Mouse (Mus musculus) neural tube, embryonic 14.5 days (tissue): ENCODE data around the gene Naga. TPM values are rescaled to one million over a fixed set of nuclear protein-coding genes. Genes with fewer than 3 reads are reported as not detected.

Experiments used
- ATAC-seq: fragments of 200-750 bp; cut with Nextera tagmentation; 2 replicates; pipeline ENCODE4 v1.8.0; 2017; ENCODE audit warnings: low read depth, mild to moderate bottlenecking, moderate TSS enrichment, moderate library complexity
- H3K27ac ChIP-seq: fragments of 300-500 bp; sonication (generic); 2 replicates; pipeline ENCODE4 v1.5.1; 2014; ENCODE audit warnings: low read depth, mild to moderate bottlenecking, control low read depth, low read length, moderate library complexity, mixed read lengths
- H3K27me3 ChIP-seq: fragments of 300-500 bp; sonication (generic); 2 replicates; pipeline ENCODE4 v1.6.1; 2014; ENCODE audit warnings: low read length; ENCODE audit not compliant: control insufficient read depth, insufficient read depth
- H3K36me3 ChIP-seq: fragments of 300-500 bp; sonication (generic); 2 replicates; pipeline ENCODE4 v1.6.1; 2014; ENCODE audit warnings: low read length, mixed read lengths; ENCODE audit not compliant: control insufficient read depth, insufficient read depth
- H3K4me1 ChIP-seq: fragments of 300-500 bp; sonication (generic); 2 replicates; pipeline ENCODE4 v1.6.1; 2014; ENCODE audit warnings: low read length; ENCODE audit not compliant: control insufficient read depth, insufficient read depth
- H3K4me2 ChIP-seq: fragments of 300-500 bp; sonication (generic); 2 replicates; pipeline ENCODE4 v1.6.1; 2014; ENCODE audit warnings: mild to moderate bottlenecking, low read depth, low read length, control low read depth
- H3K4me3 ChIP-seq: fragments of 300-500 bp; sonication (generic); 2 replicates; pipeline ENCODE4 v1.5.1; 2014; ENCODE audit warnings: low read depth, low read length, control low read depth, mixed read lengths
- H3K9ac ChIP-seq: fragments of 300-500 bp; sonication (generic); replicated peaks from 2 replicates; pipeline ENCODE4 v1.6.1; 2014; ENCODE audit warnings: low read depth, mild to moderate bottlenecking, control low read depth, low read length, mixed read lengths
- H3K9me3 ChIP-seq: fragments of 300-500 bp; sonication (generic); 2 replicates; pipeline ENCODE4 v1.6.1; 2016; ENCODE audit warnings: low read length; ENCODE audit not compliant: control insufficient read depth
- WGBS: fragments of 180-500 bp; shearing (Covaris S2); extraction: QIAGEN DNeasy Blood & Tissue Kit; methylation state at CpG from one replicate; pipeline ENCODE4 v1.1.7; 2014; 5-methylcytosine and 5-hydroxymethylcytosine counted together
- polyA plus RNA-seq: library from polyadenylated mRNA; unstranded; fragments of >200 nt; fragmentation: Nextera tagmentation; extraction: Ambion mirVana; gene quantifications from 2 replicates; pipeline ENCODE4 v1.2.1, GENCODE M21; 2014

The Naga gene
- polyA plus RNA-seq, result 27.1 and 34.9 TPM in 2 replicates

- peak within 1 kb of the TSS; percentile 51 for H3K9ac ChIP-seq
- H3K36me3 ChIP-seq, result 0 out of 2 replicates have a peak, but pooled peaks cover 15% of the 10 kb centered on the region
- peaks cover 8% of the 10 kb centered on the region for H3K27me3 ChIP-seq
- peak within 1 kb of the TSS; percentile 57 for H3K4me2 ChIP-seq
- H3K9me3 ChIP-seq, result no peaks in the 10 kb centered on the region
- peak within 1 kb of the TSS; percentile 45 for H3K4me3 ChIP-seq
- no peak within 1 kb of the TSS for H3K27ac ChIP-seq
- H3K4me1 ChIP-seq, result peaks cover 18% of the 10 kb centered on the region; the same call in 1 of the 2 replicates
- peak; percentile 91 for ATAC-seq
- 0% methylated on average over 39 of the region's 41 CpGs for WGBS
These were observed at the start of gene Naga, which contains the start of the genes Pheta2 and Smdt1 for GRCm38 (mm10) chr15:82338593-82339112. Naga (minus strand) TSS chr15:82338925. Pheta2 (plus strand) TSS chr15:82338942. Smdt1 (plus strand) TSS chr15:82338959.

DNA sequence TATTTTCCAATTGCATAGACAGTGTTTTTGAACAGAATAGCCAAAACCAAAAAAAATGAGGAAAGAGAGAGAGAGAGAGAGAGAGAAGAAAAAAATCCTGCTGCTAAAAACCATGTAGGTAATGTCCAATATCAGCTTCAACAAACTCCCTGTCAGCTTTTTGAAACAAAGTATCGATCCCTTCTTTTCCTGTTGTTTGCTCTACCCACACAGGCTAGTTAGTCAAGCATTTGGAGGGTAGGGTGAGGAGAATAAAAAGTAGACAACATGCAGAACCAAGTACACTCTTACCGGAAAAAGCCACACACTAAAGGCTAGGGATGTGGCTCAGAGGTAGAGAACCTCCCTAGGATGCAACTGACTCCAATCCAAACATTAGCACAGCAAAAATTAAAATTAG lies 47.0 kb upstream of the Naga start:
- Histone ChIP-seq H3K9ac (no peak overlapping the region), H3K4me3 (no peak overlapping the region), H3K9me3 (no peaks in the 10 kb centered on the region), H3K27ac (no peak overlapping the region), H3K4me1 (no peaks in the 10 kb centered on the region), H3K27me3 (no peaks in the 10 kb centered on the region), H3K4me2 (no peak overlapping the region), H3K36me3 (no peaks in the 10 kb centered on the region)
- 92% methylated on average over 2 of the region's 2 CpGs for WGBS
- no peak for ATAC-seq

DNA sequence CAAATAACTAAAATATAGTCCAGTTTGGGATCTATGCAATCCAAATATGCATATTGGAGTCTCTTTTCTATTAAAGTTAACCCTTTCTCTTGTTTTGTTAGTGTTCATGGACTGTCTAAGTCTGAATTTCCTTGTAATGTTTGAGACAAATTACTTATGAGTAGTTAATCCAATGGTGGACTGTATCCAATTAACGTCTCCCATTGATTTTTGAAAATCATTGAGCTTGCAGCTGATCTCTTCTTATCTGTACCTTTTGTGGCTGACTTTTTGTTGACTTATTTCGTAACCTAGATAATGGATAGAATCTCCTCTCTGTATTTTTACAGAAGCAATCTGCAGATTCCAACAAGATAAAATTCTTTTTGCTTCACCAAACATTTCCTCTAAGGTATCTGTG lies 43.7 kb upstream of the Naga start:
- ATAC-seq, result no peak
- H3K9ac ChIP-seq, result no peak overlapping the region
- no peaks in the 10 kb centered on the region for H3K36me3 ChIP-seq
- 95% methylated on average over 2 of the region's 2 CpGs for WGBS
- no peak overlapping the region for H3K4me3 ChIP-seq
- H3K27ac ChIP-seq, result no peak overlapping the region
- H3K4me2 ChIP-seq, result no peak overlapping the region
- no peaks in the 10 kb centered on the region for H3K9me3 ChIP-seq
- no peaks in the 10 kb centered on the region for H3K27me3 ChIP-seq
- H3K4me1 ChIP-seq, result no peaks in the 10 kb centered on the region

GRCm38 (mm10) chr15:82380714-82381062 lies 42.0 kb upstream of the Naga start:
- ATAC-seq, result no peak
- Histone ChIP-seq H3K9me3 (no peaks in the 10 kb centered on the region), H3K36me3 (no peaks in the 10 kb centered on the region), H3K27me3 (no peaks in the 10 kb centered on the region), H3K9ac (no peak overlapping the region), H3K4me2 (peak overlapping the region; percentile 52), H3K4me3 (peak overlapping the region; percentile 22; the same call in 1 of the 2 replicates), H3K4me1 (no peaks in the 10 kb centered on the region), H3K27ac (no peak overlapping the region)
- 32% methylated on average over 7 of the region's 7 CpGs for WGBS

DNA sequence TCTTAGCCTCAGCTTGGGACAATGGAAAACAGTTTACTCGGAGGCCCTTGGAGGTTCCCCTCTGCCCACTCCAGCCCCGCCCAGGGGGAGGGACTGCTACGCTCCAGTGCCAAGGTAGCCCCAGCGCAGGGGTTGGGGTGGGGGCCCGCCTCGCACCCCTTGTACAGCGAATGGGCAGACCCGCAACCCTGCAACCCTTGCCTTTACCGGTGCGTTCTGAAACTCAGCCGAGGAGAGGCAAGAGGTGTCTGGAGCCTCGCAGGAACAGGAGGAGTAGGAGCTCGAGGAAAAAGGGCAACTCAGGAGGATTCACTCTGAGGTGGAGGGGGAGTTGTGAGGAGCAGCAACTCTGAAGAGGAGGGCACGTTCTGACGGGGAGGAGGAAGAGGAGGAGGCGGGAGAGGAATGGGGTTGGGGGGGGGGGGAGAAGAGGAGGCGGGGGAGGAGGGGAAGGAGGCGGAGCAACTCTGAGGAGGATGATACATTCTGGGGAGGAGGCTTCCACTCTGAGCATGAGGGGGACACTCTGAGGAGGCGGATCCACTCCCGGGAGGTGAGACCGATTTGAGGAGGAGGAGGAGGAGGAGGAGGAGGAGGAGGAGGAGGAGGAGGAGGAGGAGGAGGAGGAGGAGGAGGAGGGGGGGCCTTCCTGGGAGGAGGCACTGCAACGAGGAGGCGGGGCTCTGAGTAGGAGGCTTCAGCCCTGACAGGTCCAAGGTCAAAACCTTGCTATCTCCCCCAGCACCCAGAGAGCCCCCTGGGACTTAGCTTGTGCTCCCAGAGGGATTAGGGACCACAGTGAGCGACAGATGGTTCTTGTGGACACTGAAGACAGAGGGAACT lies 41.4 kb upstream of the Naga start, which contains the start of gene Cyp2d22:
Gene Cyp2d22 (minus strand): TSS at position 390 of the 843 bp plus-strand sequence.
- peak within 1 kb of the TSS; percentile 52 for H3K4me2 ChIP-seq
- H3K27me3 ChIP-seq, result no peaks in the 10 kb centered on the region
- no peak within 1 kb of the TSS for H3K27ac ChIP-seq
- 6% methylated on average over 17 of the region's 24 CpGs for WGBS
- H3K36me3 ChIP-seq, result no peaks in the 10 kb centered on the region
- H3K9ac ChIP-seq, result 0 out of 2 replicates have a peak within 1 kb of the TSS, but pooled peaks have one; percentile 41
- no peaks in the 10 kb centered on the region for H3K4me1 ChIP-seq
- ATAC-seq, result peak; percentile 61; the same call in 1 of the 2 replicates
- H3K4me3 ChIP-seq, result peak within 1 kb of the TSS; percentile 22
- no peaks in the 10 kb centered on the region for H3K9me3 ChIP-seq

DNA sequence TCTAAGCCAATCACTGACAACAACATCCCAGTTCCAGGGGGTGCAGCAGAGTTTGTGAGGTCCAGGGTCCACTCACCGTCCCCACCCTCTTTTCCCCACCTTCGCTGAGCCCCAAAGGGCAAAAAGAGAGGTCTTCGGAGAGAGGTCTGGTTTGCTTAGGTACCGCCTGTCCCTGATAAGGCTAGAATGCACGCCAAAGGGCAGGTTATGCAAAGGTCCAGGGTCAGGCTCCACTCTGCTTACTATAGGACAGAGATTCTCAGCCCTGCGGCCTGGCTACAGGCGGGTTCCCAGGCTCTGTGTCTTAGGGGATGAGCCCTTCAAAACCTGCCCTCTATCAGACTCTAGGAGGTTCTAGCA lies 40.8 kb upstream of the Naga start:
- Histone ChIP-seq H3K9me3 (no peaks in the 10 kb centered on the region), H3K4me3 (peak overlapping the region; percentile 22), H3K9ac (0 out of 2 replicates have a peak overlapping the region, but pooled peaks have one; percentile 41), H3K4me2 (peak overlapping the region; percentile 52; the same call in 1 of the 2 replicates), H3K4me1 (no peaks in the 10 kb centered on the region), H3K27ac (no peak overlapping the region), H3K36me3 (no peaks in the 10 kb centered on the region), H3K27me3 (no peaks in the 10 kb centered on the region)
- no peak for ATAC-seq
- 29% methylated on average over 7 of the region's 7 CpGs for WGBS

DNA sequence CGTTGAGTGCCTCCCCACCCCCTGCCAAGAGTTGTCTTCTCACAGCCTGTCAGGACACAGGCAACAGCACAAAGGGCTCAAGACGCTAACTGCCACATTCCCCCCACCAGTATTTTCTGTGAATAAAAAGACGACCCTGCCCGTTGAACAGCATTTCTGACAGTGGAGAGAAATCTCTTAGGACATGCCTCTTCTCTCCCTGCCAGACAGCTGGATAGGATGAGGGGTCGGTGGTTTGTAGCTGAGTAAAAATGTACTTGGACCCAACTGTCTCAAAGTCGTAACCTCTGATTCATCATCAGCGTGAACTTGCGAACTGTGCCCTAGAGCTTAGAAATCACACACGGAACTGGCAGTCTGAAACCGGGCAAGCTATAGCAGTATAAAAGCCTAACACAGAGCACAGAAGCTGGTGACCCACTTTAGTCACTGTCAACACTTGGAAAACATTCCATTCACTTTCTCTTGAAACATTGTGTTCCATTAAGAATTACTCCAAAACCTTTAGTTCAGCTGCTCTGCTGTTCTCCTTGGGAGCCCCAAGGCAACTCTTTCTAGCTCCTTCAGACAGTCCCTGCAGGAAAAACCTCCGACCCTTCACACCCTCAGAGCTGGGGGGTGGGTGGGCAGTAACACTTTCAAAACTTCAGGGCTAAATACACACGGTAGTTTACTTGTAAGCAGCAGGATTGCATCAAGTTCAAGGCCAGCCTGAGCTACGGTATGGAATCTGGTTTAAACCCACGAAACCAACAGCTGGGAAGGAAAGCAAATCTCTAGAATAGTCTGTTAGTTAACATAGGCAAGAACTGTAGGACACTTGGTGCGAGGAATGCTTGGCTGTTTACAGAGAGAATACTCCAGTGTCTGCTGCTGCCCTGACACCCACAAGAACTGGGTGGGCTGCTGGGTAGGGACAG lies 39.8 kb upstream of the Naga start:
- whole genome bisulfite sequencing, result 50% methylated on average over 15 of the region's 15 CpGs
- no peak overlapping the region for H3K4me3 ChIP-seq
- no peak for ATAC-seq
- no peak overlapping the region for H3K9ac ChIP-seq
- no peak overlapping the region for H3K27ac ChIP-seq
- H3K9me3 ChIP-seq, result no peaks in the 10 kb centered on the region
- no peak overlapping the region for H3K4me2 ChIP-seq
- H3K36me3 ChIP-seq, result no peaks in the 10 kb centered on the region
- H3K4me1 ChIP-seq, result no peaks in the 10 kb centered on the region
- no peaks in the 10 kb centered on the region for H3K27me3 ChIP-seq

DNA sequence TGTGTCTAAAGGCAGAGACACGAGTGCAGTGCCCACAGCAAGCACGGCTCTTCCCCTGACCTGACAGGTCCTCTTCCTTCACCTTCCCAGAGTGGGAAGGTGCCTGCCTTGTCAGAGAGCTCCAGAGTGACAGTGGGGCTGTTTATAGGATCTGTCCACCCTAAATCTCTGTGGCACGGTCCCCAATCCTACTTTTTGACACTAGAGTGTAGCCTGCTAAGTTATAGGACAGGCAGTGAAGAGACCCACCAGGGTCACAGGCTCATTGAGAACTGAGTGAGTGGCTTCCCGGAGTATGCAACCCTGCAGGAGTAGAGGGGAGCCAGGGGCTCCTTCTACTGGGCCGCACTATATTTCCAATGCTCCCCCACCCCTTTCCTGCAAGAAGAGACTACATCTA lies 39.0 kb upstream of the Naga start:
- Histone ChIP-seq H3K9me3 (no peaks in the 10 kb centered on the region), H3K9ac (no peak overlapping the region), H3K4me1 (no peaks in the 10 kb centered on the region), H3K4me3 (no peak overlapping the region), H3K4me2 (no peak overlapping the region), H3K27ac (no peak overlapping the region), H3K27me3 (no peaks in the 10 kb centered on the region), H3K36me3 (no peaks in the 10 kb centered on the region)
- 69% methylated on average over 5 of the region's 5 CpGs for WGBS
- ATAC-seq, result no peak
